ENCODE assay signal across 27 mouse cellular contexts in the genomic region with DNA sequence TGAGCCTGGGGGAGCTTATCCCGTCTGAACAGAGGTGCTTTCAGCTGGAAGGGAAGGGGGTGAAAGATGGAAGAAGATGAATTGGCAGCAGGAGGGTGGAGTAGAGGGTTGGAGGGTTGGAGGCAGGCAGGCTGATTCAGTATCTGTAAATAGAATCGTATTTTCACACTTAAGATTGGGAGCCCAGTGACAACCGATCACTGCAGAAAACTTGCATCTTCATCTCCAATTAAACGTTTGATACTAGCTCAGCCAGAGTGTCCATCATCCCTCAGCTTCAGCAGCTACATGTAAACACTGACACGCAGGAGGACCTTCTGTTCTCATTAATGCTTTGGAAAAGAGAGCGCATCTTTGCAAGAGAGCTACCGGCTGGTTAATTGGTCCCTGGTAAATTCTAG.
"Had no signal": no experiment of that assay in that cellular context is flagged by ENCODE, and none has a peak within 500 bp of the region (broad histone marks: within the 10 kb centered on the region; RNA-seq: fewer than 3 reads in every experiment).

No protein-coding gene starts in this region.

- H3K27me3 ChIP-seq: kidney, embryonic 15.5 days; limb, embryonic 13.5 days; liver, embryonic 12.5 days; liver, embryonic 15.5 days; lung, embryonic 15.5 days; megakaryocyte, embryonic 14.5 days; neural tube, embryonic 12.5 days; neural tube, embryonic 15.5 days had no signal

- ATAC-seq: liver, embryonic 12.5 days had no signal

- H3K9ac ChIP-seq: kidney, embryonic 15.5 days; limb, embryonic 13.5 days; liver, embryonic 12.5 days; liver, embryonic 15.5 days; lung, embryonic 15.5 days; neural tube, embryonic 12.5 days; neural tube, embryonic 15.5 days had no signal

- H3K4me1 ChIP-seq: kidney, embryonic 15.5 days; limb, embryonic 13.5 days; liver, embryonic 12.5 days; liver, embryonic 15.5 days; lung, embryonic 15.5 days; megakaryocyte, embryonic 14.5 days; neural tube, embryonic 12.5 days; neural tube, embryonic 15.5 days had no signal

- H3K9me3 ChIP-seq: kidney, embryonic 15.5 days; limb, embryonic 10.5 days; liver, embryonic 12.5 days; liver, embryonic 15.5 days; lung, embryonic 15.5 days; midbrain, embryonic 10.5 days; neural tube, embryonic 12.5 days; neural tube, embryonic 15.5 days had no signal

- H3K4me2 ChIP-seq: kidney, embryonic 15.5 days; limb, embryonic 13.5 days; liver, embryonic 12.5 days; liver, embryonic 15.5 days; lung, embryonic 15.5 days; neural tube, embryonic 12.5 days; neural tube, embryonic 15.5 days had no signal

- DNase-seq: kidney, adult 8-10 months; kidney, postnatal 10 days; kidney, postnatal 36 days; layer of hippocampus, postnatal 36 days; liver; lung, adult 18-20 months; lung, postnatal 10 days; lung, postnatal 36 days; midbrain, embryonic 14.5 days; right cerebral cortex, adult 18-20 months; right cerebral cortex, postnatal 14 days; right cerebral cortex, postnatal 4 days; thymus, adult 2 months; thymus, postnatal 14 days; thymus, postnatal 4 days had no signal

- H3K4me3 ChIP-seq: kidney, embryonic 15.5 days; left cerebral cortex, adult 2 months; limb, embryonic 10.5 days; limb, embryonic 13.5 days; liver, embryonic 12.5 days; liver, embryonic 15.5 days; lung, embryonic 15.5 days; megakaryocyte, embryonic 14.5 days; midbrain, embryonic 10.5 days; neural tube, embryonic 12.5 days; neural tube, embryonic 15.5 days had no signal

- H3K27ac ChIP-seq: kidney, embryonic 15.5 days; left cerebral cortex, adult 2 months; limb, embryonic 10.5 days; limb, embryonic 13.5 days; liver, embryonic 12.5 days; liver, embryonic 15.5 days; lung, embryonic 15.5 days; midbrain, embryonic 10.5 days; neural tube, embryonic 12.5 days; neural tube, embryonic 15.5 days; stomach, postnatal 0 days had no signal

- H3K36me3 ChIP-seq: kidney, embryonic 15.5 days; limb, embryonic 10.5 days; limb, embryonic 13.5 days; liver, embryonic 12.5 days; liver, embryonic 15.5 days; lung, embryonic 15.5 days; midbrain, embryonic 10.5 days; neural tube, embryonic 12.5 days; neural tube, embryonic 15.5 days had no signal
